Mouse (Mus musculus): Measurements from ENCODE around the gene Coro1b.

GRCm38 (mm10) chr19:4152445-4153231 is 4.2 kb downstream of the Coro1b start:
- no peak; the same call in 1 of the 2 replicates for TF ChIP-seq CTCF (IDR thresholded peaks at IDR 0.05; ENCODE audit: insufficient read depth, low read depth, low read length)
- no peak for TF ChIP-seq POLR2A (IDR thresholded peaks at IDR 0.05; ENCODE audit: insufficient read depth, low read depth, low read length)

Measured in olfactory bulb, adult 2 months (tissue).